Mouse (Mus musculus): Measurements from ENCODE around the gene Setd2.
A peak's percentile ranks its signal among the peaks of the same experiment; 100 is the strongest.

Setd2 gene

DNA sequence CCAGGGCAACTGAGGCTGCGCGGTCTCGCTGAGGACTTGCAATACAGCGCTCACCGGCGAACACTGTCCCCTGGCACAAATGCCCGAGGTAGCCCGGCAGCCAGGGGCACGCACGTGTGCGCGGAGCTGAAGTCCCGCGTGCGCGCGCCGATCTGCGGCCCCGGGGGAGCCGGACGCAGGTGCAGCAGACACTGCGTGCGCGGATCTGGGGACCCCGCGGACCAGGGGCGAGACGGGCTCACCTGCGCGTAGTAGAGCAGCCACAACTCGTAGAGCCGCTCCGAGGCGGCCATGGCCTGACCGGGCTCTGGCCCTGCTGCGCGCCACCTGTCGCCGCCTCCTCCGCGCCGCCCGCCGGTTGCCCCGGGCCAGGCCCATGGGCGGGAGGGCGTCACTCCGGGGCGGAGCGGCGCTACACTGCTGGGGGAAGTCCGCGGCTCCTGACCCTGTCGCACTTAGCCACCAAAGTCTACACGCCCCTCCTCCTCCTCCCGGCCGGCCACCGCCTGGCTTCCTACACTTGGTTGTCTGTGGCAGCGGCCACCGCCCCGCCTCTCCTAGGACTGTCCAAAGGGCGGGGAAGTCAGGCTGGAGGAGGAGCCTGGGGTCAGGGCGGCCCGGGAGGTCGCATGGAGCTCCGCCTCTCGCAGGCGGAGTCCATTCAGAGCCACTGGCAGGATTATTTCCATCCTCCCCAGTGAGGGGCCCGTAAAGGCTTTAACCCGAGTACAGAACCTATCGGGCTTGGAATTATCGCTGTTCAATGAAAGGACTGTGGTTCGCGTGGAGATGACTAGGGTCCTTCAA lies 121.5 kb downstream of the Setd2 start, which contains the start of gene Nbeal2:
TSS of gene Nbeal2 (minus strand) at position 507 of the 807 bp plus-strand sequence.
- no peak for DNase-seq (ENCODE audit: extremely low spot score, low read depth, low spot score)

GRCm38 (mm10) chr9:110654726-110655650 lies 122.6 kb downstream of the Setd2 start:
- no peak for DNase-seq (ENCODE audit: extremely low spot score, low read depth, low spot score)

GRCm38 (mm10) chr9:110655651-110656007 lies 123.2 kb downstream of the Setd2 start:
- no peak for DNase-seq (ENCODE audit: extremely low spot score, low read depth, low spot score)

- DNase-seq (ENCODE audit: extremely low spot score, low read depth, low spot score) = peak; percentile 95
Observed at GRCm38 (mm10) chr9:110656249-110657221, 124.1 kb downstream of the Setd2 start, which contains the start of gene Ccdc12. Gene Ccdc12 (plus strand): TSS chr9:110656503.

- DNase-seq (ENCODE audit: extremely low spot score, low read depth, low spot score) = no peak
Observed at GRCm38 (mm10) chr9:110657474-110658078, 125.2 kb downstream of the Setd2 start.

DNA sequence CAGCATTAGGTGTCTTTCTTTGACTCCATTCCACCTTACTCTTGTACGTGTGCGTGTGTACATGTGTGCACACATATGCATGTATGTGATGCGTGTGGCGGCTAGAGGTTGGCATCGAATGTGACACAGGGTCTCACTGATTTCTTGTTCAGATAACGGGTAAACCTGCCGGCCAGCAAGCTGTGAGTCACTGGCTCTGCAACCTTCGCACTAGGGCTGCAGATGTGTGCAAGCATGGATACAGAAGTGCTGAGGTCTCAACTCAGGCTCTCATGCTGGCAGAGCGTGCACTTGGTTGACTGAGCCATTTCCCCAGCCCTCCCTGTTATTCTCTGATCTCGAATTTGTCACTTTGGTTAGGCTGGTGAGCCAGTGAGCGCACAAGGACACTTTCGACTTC lies 127.1 kb downstream of the Setd2 start:
- no peak for DNase-seq (ENCODE audit: extremely low spot score, low read depth, low spot score)

DNA sequence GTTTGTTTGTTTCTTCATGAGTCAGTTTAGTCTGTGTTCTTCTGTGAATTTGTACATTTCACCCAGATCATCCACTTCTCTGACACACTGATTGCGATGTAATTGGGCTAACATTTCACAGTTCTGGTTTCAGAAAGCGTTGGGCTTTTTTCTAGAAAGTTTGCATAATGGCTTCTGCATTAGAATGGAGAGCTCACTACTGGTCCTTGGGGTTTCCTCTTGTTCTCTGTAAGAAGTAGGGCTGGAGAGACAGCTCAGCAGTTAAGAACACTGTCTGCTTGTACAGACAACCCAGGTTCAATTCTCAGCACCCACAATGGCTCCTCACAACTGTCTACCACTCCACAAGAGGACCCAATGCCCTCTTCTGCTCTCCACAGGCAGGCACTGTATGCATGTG lies 127.8 kb downstream of the Setd2 start:
- DNase-seq (ENCODE audit: extremely low spot score, low read depth, low spot score) = no peak

- DNase-seq (ENCODE audit: extremely low spot score, low read depth, low spot score) = no peak
Observed at GRCm38 (mm10) chr9:110660856-110661612, 128.6 kb downstream of the Setd2 start.

- no peak for DNase-seq (ENCODE audit: extremely low spot score, low read depth, low spot score)
Observed at GRCm38 (mm10) chr9:110662844-110663243, 130.4 kb downstream of the Setd2 start.

- no peak for DNase-seq (ENCODE audit: extremely low spot score, low read depth, low spot score)
Observed at GRCm38 (mm10) chr9:110665912-110666311, 133.5 kb downstream of the Setd2 start.

DNA sequence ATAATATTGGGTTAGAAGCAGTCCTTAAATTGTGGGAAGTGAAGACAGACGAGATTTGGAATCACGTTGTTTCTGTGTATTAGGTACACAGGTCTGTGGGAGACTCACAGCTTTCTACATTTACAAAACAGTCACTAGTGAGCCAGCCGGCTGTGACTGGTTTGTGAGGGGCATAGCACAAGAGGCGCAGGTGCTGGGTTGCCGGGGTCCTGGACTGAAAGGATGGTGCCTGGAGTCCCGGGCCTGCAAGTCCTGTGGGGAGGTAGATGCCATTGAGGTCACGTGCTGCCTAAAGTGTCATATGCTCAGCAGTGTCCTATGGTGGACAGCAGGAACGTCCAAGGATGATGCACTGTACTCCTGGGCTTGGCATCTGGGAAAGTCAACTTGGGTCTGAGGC lies 134.0 kb downstream of the Setd2 start:
- DNase-seq (ENCODE audit: extremely low spot score, low read depth, low spot score) = no peak

GRCm38 (mm10) chr9:110667219-110667836 lies 134.9 kb downstream of the Setd2 start:
- DNase-seq (ENCODE audit: extremely low spot score, low read depth, low spot score) = no peak

Data from hindlimb bud, embryonic 11.5 days (tissue).